Mouse (Mus musculus): ENCODE measurements around the gene Sp2. TPM values are rescaled to one million over a fixed set of nuclear protein-coding genes. Genes with fewer than 3 reads are reported as not detected.

Sp2 gene
- total RNA-seq, 1 experiment from 2014 or later, result 7.1 TPM

DNA sequence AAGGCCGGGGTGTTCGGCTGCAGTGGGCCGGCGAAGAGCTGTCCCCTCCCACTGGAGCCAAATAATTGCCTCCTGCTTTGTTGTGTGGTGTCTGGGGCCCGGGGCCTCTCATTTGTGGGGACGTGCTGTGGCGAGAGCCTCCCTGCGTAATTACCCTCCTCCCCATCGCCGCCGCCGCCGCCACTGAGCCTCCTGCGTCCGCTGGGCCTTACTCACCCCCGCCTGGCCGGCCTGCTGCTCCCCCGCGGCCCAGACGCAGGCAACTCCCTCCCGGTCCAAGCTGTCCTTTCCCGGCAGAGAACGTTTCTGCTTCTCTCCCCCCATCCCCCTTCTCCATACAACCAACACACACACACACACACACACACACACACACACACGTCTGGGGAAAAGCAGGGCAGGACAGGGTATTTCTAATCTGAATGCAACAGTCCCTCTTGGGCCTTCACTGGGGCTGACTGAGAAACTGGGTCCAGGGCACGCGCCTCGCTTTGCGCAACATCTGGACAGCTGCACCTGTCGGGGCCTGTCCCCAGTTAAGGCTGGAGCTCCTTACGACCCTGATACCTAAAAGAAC is 14.7 kb upstream of the Sp2 start:
- ATAC-seq (replicated peaks; ENCODE audit: insufficient number of reproducible peaks, low FRiP score, low TSS enrichment, poor library complexity, severe bottlenecking), result no peak

DNA sequence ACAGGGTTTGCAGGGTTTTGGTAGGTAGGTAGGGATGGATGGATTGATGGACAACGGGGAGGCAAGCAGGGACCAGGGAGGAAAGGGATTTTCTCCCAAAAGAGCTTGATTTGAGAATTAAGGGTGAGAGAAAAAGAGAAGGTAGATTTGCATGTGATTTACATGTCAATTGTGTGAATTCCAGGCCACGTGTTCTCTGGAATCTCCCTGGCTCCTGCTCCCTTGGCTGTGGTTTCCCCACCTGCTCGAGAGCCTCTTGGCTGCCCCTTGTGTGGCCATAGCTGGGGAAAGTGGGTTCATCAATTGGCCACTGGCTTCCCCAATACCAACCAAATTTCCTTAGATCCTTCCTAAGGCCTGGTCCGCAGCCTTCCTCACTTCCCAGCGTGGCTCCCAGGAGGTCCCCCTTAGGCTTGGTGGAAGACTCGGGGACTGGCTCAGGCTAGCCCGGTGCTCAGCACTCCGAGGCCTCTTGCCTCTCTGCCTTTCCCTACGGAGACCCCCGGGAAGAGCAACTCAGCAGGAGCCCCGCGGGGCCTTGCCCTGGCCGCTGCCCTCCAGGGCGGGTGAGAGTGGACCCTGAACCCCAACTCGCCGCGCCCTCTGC is 14.1 kb upstream of the Sp2 start:
- ATAC-seq (replicated peaks; ENCODE audit: insufficient number of reproducible peaks, low FRiP score, low TSS enrichment, poor library complexity, severe bottlenecking), result no peak

DNA sequence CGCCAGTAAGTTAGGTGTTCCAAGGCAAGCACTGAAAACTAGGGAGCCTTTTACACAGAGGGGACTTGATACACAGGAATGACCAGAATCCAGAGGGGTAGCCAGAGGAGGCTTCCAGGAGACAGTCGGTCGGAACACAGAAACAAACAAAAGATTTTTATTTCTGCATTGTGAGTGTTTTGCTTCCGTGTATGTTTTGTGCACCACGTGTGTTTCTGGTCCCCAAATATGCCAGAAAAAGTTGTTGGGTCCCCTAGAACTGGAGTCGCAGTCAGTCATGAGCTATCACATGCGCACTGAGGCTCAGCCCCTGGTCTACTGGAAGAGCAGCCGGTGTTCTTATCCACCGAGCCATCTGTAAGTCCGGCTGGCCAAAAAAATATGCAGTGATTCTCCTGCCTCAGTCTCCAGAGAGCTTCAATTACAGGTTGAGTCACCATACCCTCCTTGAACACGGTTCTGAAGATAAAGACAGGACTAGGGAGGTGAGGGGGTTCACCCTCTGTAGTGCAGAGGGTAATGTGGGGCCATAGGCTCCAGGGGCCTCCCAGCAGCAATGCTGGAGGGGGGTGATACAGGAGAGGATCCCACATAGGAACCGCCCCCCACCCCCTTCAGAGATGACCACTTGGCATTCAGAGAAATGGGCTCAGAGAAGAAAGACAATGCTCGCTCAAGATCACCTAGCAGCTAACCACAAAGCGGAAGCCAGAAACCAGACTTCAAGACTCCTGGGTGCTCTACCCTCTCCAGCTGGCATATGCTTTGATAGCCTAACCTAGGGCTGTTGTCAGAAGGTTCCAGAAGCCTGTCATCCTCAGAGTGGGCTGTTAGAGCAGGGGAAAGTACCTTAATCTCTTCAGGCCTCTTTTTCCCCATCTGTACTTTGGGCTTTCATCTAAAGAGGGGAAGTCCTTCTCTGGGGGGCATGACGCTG is 13.3 kb upstream of the Sp2 start:
- ATAC-seq (replicated peaks; ENCODE audit: insufficient number of reproducible peaks, low FRiP score, low TSS enrichment, poor library complexity, severe bottlenecking), result no peak

DNA sequence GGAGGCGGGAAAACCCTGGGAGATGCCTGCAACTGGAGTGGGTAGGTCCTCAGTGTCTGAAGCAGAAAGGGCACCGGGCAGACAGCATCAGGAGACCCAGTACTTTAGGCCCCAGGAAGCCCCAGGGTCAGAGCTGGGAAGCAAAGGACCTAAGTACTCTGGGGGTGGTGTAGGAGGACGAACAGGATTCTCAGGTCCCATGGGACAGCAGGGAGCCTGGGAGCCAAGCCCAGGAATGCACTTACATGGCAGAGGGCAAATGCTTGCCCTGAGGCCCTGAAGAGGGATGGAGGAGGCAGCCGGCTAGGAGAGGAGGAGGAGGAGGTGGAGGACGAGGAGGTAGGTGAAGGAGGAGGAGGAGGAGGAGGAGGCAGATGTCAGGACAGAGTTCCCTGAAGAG is 12.3 kb upstream of the Sp2 start:
- ATAC-seq (replicated peaks; ENCODE audit: insufficient number of reproducible peaks, low FRiP score, low TSS enrichment, poor library complexity, severe bottlenecking), result no peak

DNA sequence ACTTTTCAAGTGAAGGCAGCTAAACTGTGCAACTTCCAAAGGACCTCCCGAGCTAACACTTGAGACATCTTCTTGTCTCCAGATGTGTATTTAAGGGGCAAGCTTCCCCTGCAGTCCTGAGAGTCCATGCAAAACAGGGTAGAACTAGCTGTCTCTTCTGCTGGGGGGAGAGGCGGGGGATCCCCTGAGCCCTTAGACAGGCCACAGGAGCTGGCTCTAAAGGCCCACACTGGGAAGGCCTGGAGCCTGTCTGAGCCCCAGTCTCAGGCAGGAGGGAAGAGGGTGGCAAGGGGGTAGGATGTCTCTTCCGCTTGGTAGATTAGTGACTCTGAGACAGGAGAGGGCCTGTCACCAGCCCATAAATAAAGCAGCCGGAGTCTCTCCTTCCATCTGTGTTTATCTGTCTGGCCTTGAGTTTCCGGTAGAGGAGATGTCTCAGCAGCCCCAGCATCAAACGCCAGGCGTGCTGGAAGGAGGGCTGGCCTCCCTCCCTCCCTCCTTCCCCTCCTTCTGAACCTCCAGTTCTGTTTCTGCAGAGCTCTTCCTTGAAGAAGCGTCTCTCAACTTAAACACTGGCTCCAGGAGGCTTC is 10.1 kb upstream of the Sp2 start:
- ATAC-seq (replicated peaks; ENCODE audit: insufficient number of reproducible peaks, low FRiP score, low TSS enrichment, poor library complexity, severe bottlenecking), result no peak

DNA sequence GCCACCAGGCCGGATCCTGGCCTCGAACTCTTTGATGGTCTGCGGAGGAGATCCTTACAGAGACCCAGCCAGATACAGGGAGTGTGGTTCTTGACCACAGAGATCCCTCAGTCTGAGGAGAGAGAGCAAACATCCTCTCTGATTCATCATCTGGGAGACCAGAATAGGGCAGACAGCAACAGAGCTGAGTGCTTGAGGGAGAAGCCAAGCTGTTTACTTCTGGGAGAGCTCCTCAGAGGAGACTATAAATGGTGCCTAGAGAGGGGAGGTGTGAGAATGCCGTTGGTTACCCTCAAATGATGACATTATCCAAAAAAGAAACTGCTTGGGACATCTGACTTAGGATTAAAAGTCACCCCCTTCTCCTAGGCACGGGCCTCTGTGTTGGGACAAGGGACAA is 8.7 kb upstream of the Sp2 start:
- no peak for ATAC-seq (replicated peaks; ENCODE audit: insufficient number of reproducible peaks, low FRiP score, low TSS enrichment, poor library complexity, severe bottlenecking)

DNA sequence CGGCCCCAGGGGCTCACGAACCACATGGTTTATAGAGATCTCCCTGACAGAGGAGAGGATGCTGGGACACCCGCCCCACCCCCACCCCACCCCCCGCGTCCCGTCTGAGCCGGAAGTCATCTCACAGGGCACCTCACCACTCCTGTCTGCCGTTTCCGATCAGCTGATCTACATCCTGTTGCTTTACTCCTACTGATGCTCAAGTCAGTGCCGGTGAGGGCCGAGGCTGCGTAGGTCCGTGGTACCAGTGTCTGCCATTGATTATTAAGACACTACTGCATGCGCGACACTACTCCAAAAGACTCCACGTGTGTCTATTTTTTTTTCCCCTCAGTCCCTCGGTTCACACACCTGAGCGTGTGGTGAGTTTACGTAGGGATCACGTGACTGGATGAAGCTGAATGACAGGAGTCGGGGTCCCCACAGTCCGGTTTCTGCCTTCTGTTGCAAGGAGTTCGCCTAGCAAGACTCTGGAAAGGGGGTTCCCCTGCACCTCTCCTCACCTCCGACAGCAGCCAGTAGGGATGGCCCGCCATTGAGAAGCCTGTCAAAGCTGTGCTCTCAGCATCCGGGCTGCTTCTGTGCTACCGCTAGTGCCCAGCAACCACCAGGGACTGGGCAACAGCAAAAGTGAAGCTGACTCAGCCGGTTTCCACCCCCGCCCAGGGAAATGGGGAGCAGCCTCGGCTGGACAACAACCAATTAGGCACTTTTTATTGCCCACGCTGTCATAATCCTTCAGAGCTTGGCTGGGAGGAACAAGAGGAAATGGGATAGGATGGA is 5.3 kb upstream of the Sp2 start:
- peak; percentile 71 for ATAC-seq (replicated peaks; ENCODE audit: insufficient number of reproducible peaks, low FRiP score, low TSS enrichment, poor library complexity, severe bottlenecking)

DNA sequence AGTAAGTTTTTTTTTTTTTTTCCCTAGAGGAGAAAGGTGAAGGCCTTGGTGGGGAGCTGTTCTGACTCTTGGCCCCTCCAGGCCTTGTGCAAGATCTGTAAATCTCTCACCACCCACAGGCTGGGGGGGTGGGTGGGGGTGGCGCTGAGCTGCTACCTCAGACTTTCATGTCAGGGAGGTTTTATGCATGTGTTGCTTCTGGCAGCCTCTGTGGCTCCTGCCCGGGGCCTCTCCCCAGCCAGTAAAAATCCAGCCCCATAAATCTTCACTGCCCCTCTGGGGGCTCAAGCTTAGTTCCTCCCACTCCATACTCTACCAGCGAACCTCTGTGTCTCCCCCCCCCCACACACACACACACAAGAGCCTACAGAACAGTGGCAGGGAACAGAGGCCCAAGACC is 3.7 kb upstream of the Sp2 start:
- ATAC-seq (replicated peaks; ENCODE audit: insufficient number of reproducible peaks, low FRiP score, low TSS enrichment, poor library complexity, severe bottlenecking), result no peak

DNA sequence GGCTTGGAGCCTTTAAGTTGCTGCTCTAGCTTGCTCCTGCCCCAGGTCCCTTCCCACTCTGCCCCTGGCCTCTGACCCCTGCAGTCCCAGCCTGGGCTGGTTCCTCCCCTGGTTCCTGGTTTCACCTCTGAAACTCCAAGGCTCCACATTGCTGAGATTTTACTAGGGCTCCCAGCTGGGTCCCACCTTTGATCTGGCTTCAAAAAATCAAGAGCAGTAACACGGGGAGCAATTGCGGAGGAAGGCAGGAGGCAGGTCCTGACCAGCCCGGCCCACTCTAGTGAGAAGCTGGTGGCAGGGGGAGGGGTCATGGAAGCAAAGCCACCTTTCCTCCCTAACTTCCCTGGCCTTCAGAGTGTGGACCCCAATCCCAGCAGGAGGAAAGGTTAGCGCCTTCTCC is 2.1 kb upstream of the Sp2 start:
- no peak for ATAC-seq (replicated peaks; ENCODE audit: insufficient number of reproducible peaks, low FRiP score, low TSS enrichment, poor library complexity, severe bottlenecking)

DNA sequence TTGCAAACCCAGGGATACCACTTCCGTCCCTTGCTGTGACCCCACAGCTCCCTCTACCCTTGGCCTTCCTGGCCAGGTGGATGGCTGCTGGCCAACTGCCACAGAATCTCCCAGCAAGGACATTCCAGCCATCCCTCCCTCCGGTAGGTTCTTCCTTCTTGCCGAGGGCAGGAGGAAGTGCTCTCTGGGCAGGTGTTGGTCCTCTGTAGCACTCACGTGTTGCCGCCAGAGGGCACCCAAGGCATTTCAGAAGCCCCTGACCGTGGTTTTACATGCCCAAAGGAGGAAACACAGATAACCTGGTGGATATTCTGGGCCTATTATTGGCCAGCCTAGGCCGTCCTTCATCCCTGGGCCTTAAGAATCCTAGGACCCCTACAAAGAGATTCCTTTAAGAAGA is 404 bp downstream of the Sp2 start:
- ATAC-seq (replicated peaks; ENCODE audit: insufficient number of reproducible peaks, low FRiP score, low TSS enrichment, poor library complexity, severe bottlenecking), result 0 out of 2 replicates have a peak, but pooled peaks have one; percentile 36

DNA sequence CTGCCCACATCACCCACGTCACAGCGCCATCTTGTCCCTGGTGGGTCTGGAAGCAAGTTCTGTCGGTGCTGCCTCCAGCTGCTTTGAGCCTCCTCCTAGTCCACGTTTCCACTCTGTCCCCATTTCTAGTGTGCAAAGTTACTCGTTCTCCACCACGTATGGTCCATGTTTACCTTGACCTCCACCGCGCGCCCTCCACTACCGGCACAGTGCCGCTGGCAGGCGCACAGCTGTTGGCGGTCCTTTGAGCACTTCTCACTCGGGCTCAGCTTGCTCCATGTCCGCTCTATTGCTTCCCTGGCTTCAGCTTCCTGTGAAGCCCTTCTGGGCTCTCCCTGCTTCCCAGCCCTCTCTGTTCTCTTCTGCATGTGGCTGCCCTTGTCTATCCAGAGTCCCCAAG is 1.3 kb downstream of the Sp2 start:
- no peak for ATAC-seq (replicated peaks; ENCODE audit: insufficient number of reproducible peaks, low FRiP score, low TSS enrichment, poor library complexity, severe bottlenecking)

DNA sequence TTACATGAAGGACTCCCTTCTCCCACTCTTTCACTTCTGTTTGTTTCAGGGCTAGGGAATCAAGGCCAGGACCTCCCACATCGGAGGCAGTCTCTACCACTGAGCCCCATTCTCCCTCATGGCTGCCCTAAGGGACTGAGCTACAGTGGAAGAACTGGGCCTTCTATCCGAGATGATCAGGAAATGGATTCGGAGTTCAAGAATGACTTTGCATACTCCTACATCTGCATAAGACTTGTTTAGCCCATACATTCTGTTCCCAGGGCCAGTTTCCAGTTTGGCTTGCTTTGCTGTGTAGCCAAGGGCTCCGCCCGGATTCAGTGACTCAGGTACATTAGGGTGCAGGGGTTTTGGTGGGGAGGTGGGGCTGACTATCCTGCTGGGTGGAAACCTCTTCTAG is 2.7 kb downstream of the Sp2 start:
- ATAC-seq (replicated peaks; ENCODE audit: insufficient number of reproducible peaks, low FRiP score, low TSS enrichment, poor library complexity, severe bottlenecking), result no peak

DNA sequence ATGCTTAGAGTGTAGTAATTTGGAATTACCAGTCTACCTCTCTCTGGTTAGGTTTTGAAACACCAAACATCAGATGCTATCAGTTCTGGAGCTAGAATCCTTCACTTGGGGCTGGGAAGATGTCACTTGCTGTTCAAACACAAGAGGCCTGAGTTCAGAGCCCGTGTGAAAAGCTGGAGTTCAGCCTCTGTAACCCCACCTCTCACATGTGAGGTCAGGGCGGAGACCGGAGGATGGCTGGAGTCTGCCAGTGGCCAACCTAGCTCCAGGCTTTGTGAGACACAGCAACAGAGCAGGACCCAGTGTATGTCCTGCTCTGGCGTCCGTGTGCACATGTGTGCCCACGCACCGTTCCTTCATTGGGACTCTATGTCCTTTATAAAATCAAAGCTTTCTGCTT is 3.4 kb downstream of the Sp2 start:
- no peak for ATAC-seq (replicated peaks; ENCODE audit: insufficient number of reproducible peaks, low FRiP score, low TSS enrichment, poor library complexity, severe bottlenecking)

DNA sequence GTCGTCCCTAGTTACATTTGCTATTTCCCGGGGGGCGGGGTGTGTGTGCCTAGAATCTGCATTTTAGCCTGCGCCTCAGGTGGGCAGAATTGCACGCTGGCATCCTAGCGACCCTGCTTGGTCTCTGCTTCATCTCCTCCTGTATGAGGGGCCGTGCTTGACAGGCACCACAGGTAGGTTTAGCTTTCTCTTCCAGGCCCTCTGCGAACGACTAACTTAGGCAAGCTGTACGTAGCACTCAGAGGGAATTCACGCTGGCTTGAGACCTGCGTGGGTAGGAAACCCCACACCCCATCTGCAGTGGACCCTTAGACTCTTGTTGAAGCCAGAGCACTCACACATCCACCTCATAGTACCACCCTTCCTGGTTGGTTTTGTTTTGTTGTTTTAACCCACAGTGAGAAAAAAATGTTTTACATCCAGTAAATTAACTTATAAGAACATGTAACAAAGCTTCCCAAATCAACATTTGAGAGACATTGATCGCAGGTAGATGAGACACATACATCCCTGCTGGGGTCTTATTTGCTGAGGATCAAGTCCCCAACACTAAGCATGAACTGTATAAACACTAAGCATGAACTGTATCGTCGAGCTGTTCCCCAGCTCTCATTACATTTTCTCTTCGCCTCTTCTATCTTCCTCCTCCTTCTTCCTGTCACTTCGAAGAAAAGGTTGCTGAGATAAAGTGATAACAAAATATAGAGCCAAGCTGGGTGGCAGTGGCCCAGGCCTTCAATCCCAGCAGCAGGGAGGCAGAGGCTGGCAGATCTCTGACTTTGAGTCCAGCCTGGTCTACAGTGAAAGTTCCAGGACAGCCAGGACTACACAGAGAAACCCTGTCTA is 4.1 kb downstream of the Sp2 start:
- ATAC-seq (replicated peaks; ENCODE audit: insufficient number of reproducible peaks, low FRiP score, low TSS enrichment, poor library complexity, severe bottlenecking), result no peak

DNA sequence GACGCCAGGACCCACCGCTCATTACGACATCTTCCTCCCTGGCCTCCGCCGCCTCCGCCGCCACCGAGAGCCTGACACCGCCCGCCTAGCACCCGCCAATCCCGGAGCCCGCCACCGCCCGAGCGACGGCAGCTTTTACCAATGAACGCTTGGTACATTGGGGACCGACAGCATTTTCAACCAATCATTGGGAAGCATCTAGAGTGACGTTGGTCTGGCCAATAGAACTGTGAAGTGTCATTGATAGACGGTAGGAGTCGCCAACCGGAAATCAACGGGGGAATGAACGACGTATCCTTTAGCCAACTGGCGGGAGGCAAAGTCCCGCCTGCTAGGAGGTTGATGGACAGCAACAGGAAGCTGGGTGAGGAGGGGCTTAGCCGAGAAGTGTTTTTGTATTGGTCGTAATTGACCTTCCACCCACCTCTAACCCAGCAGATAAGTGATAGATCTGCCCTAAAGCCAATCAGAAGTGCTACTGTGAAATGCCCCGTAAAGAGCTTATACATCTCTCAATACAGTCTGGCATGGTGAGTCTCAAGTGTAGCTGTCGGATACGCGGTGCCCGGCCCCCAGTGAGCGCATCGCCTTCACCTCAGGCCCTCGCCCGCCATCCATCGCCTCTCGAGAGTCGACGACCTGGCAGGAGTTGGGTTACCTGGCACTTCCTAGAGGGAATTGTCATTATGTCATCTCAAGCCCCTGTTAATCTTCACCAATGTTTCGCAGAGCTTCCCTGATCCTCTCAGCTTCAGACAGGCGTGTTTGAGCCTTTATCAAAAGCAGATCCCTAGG is 5.0 kb downstream of the Sp2 start:
- peak; percentile 90 for ATAC-seq (replicated peaks; ENCODE audit: insufficient number of reproducible peaks, low FRiP score, low TSS enrichment, poor library complexity, severe bottlenecking)

DNA sequence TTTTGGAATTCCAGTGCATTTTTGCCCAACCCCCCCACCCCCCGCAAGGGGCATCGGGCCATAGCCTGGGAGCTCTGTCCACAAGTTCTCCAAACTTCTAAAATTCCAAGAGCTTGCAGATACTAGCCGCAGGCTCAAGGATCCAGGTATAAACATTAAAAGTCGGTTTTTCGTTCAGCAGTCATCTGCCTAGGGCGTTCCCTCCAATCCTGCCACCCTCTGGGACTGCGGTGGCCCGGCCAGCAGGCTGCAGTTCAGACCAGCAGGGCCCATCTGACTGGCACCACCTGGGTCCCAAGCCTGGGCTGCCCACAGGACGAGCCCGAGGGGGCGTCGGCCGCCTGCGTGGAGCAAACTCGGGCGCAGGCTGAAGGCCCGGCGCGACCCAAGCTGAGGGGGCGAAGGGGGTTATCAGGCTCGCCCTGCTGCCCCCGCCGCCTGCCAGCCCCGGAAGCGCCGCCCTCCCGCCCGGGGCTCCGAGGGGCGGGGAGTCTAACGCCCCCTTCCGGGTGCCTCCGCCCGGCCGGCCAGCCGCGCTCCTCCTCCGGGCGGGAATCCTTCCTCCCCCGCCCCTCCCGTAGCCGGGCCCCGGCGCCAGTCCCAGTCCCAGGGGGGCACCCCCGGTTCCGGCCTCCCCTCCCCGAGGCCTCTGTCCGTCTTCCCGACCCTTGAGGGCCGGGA is 5.7 kb downstream of the Sp2 start:
- ATAC-seq (replicated peaks; ENCODE audit: insufficient number of reproducible peaks, low FRiP score, low TSS enrichment, poor library complexity, severe bottlenecking), result peak; percentile 1; the same call in 1 of the 2 replicates

DNA sequence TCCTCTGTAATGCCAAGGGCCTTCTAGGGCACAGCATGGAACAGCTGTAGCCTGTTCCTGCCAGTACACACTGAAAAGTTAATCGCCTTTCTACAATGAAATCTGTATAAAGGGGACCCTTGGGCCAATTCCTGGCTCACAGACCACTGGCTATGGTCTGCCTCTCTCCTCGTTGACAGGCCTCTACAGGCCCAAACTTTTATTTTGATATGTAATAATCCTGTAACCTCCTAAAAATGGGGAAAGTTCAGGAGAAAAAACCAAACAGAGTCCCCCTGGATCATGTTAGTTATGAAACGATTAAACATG is 6.4 kb downstream of the Sp2 start:
- ATAC-seq (replicated peaks; ENCODE audit: insufficient number of reproducible peaks, low FRiP score, low TSS enrichment, poor library complexity, severe bottlenecking), result no peak

All from monocyte, adult 5-6 weeks (primary cell).